Comparison of ENCODE assay signal across 20 mouse cellular contexts in genomic region chr10:77233230-77233629, GRCm38 (mm10). TPM values are rescaled to one million over a fixed set of nuclear protein-coding genes. Genes with fewer than 3 reads are reported as not detected.
DNase-seq lines count a peak whose midpoint lies in the region; ATAC-seq and TF ChIP-seq lines count a peak whose summit lies in the region.
"Had no signal": no experiment of that assay in that cellular context is flagged by ENCODE, and none has a peak within 500 bp of the region (broad histone marks: within the 10 kb centered on the region; RNA-seq: fewer than 3 reads in every experiment).

No protein-coding gene starts in this region.

- H3K9ac ChIP-seq in ES-E14 (ENCODE audit: insufficient read depth, low read depth, low read length, poor library complexity, severe bottlenecking): no peak overlapping the region
- peak overlapping the region; percentile 41; the same call in 1 of the 2 replicates for H3K9ac ChIP-seq in liver, embryonic 11.5 days (ENCODE audit: low read depth, low read length)
- peak overlapping the region; percentile 66 for H3K9ac ChIP-seq in liver, embryonic 14.5 days (replicated peaks)
- no peak overlapping the region for H3K9ac ChIP-seq in liver, postnatal 0 days (replicated peaks)
- H3K9ac ChIP-seq: forebrain, embryonic 12.5 days; forebrain, embryonic 15.5 days; hindbrain, embryonic 12.5 days; hindbrain, embryonic 15.5 days had no signal

- TF ChIP-seq CTCF in liver, embryonic 14.5 days (IDR thresholded peaks at IDR 0.05; ENCODE audit: low read depth): no peak
- TF ChIP-seq CTCF in liver, postnatal 0 days (IDR thresholded peaks at IDR 0.05; ENCODE audit: low read depth): no peak

- 61% methylated on average over 1 of the region's 1 CpGs for WGBS in liver, embryonic 11.5 days
- 29% methylated on average over 1 of the region's 1 CpGs for WGBS in liver, embryonic 14.5 days (ENCODE audit: insufficient replicate concordance)
- WGBS in liver, postnatal 0 days (ENCODE audit: insufficient replicate concordance): 55% methylated on average over 1 of the region's 1 CpGs

- no peak for DNase-seq in ES-E14 (ENCODE audit: low read depth, low spot score)
- DNase-seq in liver, embryonic 11.5 days (ENCODE audit: low spot score): no peak
- no peak for DNase-seq in liver, embryonic 14.5 days (ENCODE audit: low read depth in 3 of 3, low spot score in 3 of 3)
- DNase-seq in liver, postnatal 0 days: no peak
- DNase-seq in Muller cell, postnatal 12 days (ENCODE audit: inconsistent ontology term): no peak
- no peak for DNase-seq in spleen, postnatal 4 days (ENCODE audit: low spot score in 2 of 2)
- DNase-seq: adrenal gland, adult 8-10 months; adrenal gland, postnatal 25 days; cerebellum, adult 11-12 months; cerebellum, adult 8-10 months; cerebellum, postnatal 14 days; gastrocnemius, postnatal 25 days; heart, adult 18-20 months had no signal

- no peaks in the 10 kb centered on the region for H3K36me3 ChIP-seq in ES-E14 (ENCODE audit: control insufficient read depth, insufficient read depth, low read length, poor library complexity, severe bottlenecking)
- no peaks in the 10 kb centered on the region for H3K36me3 ChIP-seq in liver, embryonic 11.5 days (ENCODE audit: control insufficient read depth, insufficient read depth, low read length)
- H3K36me3 ChIP-seq in liver, embryonic 14.5 days (replicated peaks; ENCODE audit: control insufficient read depth, insufficient read depth, low read depth): no peaks in the 10 kb centered on the region
- no peaks in the 10 kb centered on the region for H3K36me3 ChIP-seq in liver, postnatal 0 days (replicated peaks; ENCODE audit: insufficient read depth, low read length)
- H3K36me3 ChIP-seq: forebrain, embryonic 12.5 days; forebrain, embryonic 15.5 days; hindbrain, embryonic 12.5 days; hindbrain, embryonic 15.5 days had no signal

- peak overlapping the region; percentile 63 for H3K4me2 ChIP-seq in liver, embryonic 11.5 days
- peak overlapping the region; percentile 72 for H3K4me2 ChIP-seq in liver, embryonic 14.5 days (ENCODE audit: low read depth)
- H3K4me2 ChIP-seq in liver, postnatal 0 days (ENCODE audit: low read depth, low read length): no peak overlapping the region
- H3K4me2 ChIP-seq: forebrain, embryonic 12.5 days; forebrain, embryonic 15.5 days; heart, embryonic 11.5 days; hindbrain, embryonic 12.5 days; hindbrain, embryonic 15.5 days had no signal

- peaks cover 0 to 10% of the 10 kb centered on the region in 2 experiments; a peak in 2 of 4 replicates for H3K4me1 ChIP-seq in ES-E14 (ENCODE audit: control insufficient read depth in 2 of 2, insufficient read depth in 2 of 2, low read length in 2 of 2, poor library complexity in 1 of 2)
- H3K4me1 ChIP-seq in liver, embryonic 11.5 days (replicated peaks; ENCODE audit: control insufficient read depth, insufficient read depth, low read length): peaks cover 55% of the 10 kb centered on the region
- H3K4me1 ChIP-seq in liver, embryonic 14.5 days (replicated peaks; ENCODE audit: control insufficient read depth in 2 of 2, insufficient read depth in 2 of 2, low read length in 1 of 2): peaks cover 44 to 58% of the 10 kb centered on the region in 2 experiments
- peaks cover 29% of the 10 kb centered on the region for H3K4me1 ChIP-seq in liver, postnatal 0 days (ENCODE audit: insufficient read depth)
- H3K4me1 ChIP-seq: forebrain, embryonic 15.5 days; hindbrain, embryonic 15.5 days had no signal

- TF ChIP-seq EP300 in liver, embryonic 14.5 days (IDR thresholded peaks at IDR 0.05; ENCODE audit: low read depth): no peak
- no peak for TF ChIP-seq EP300 in liver, postnatal 0 days (IDR thresholded peaks at IDR 0.05; ENCODE audit: low read depth)

- peak; percentile 67 for ATAC-seq in liver, embryonic 11.5 days (replicated peaks; ENCODE audit: low FRiP score)
- ATAC-seq in liver, embryonic 14.5 days (ENCODE audit: insufficient read depth): peak; percentile 44
- no peak for ATAC-seq in liver, postnatal 0 days
- ATAC-seq in erythroblast, adult 5-6 weeks (replicated peaks; ENCODE audit: low FRiP score, poor library complexity, severe bottlenecking): no peak
- ATAC-seq: CD4-positive, CD25-positive, alpha-beta regulatory T cell, adult 4 months; forebrain, embryonic 15.5 days had no signal

- no peaks in the 10 kb centered on the region for H3K9me3 ChIP-seq in ES-E14 (ENCODE audit: control insufficient read depth, insufficient read depth, low read depth, low read length)
- no peaks in the 10 kb centered on the region for H3K9me3 ChIP-seq in liver, embryonic 11.5 days (ENCODE audit: control insufficient read depth, low read length)
- H3K9me3 ChIP-seq in liver, embryonic 14.5 days (ENCODE audit: control insufficient read depth, low read length): no peaks in the 10 kb centered on the region
- no peaks in the 10 kb centered on the region for H3K9me3 ChIP-seq in liver, postnatal 0 days (ENCODE audit: low read length)
- H3K9me3 ChIP-seq: forebrain, embryonic 15.5 days; hindbrain, embryonic 12.5 days; hindbrain, embryonic 15.5 days had no signal

- no peaks in the 10 kb centered on the region for H3K27me3 ChIP-seq in liver, embryonic 11.5 days (replicated peaks; ENCODE audit: control insufficient read depth, insufficient read depth, low read length)
- no peaks in the 10 kb centered on the region for H3K27me3 ChIP-seq in liver, embryonic 14.5 days (ENCODE audit: control insufficient read depth, insufficient read depth, low read length)
- no peaks in the 10 kb centered on the region for H3K27me3 ChIP-seq in liver, postnatal 0 days (ENCODE audit: insufficient read depth, low read length)
- H3K27me3 ChIP-seq: forebrain, embryonic 12.5 days; forebrain, embryonic 15.5 days; hindbrain, embryonic 12.5 days; hindbrain, embryonic 15.5 days had no signal

- no peak overlapping the region for H3K4me3 ChIP-seq in ES-E14 (ENCODE audit: insufficient read depth in 1 of 2, low read depth in 1 of 2, low read length in 2 of 2, poor library complexity in 1 of 2, severe bottlenecking in 1 of 2)
- H3K4me3 ChIP-seq in liver, embryonic 11.5 days (ENCODE audit: low read depth, low read length): no peak overlapping the region
- no peak overlapping the region for H3K4me3 ChIP-seq in liver, embryonic 14.5 days (ENCODE audit: insufficient read depth in 1 of 2, low read depth in 2 of 2, low read length in 2 of 2)
- H3K4me3 ChIP-seq in liver, postnatal 0 days (ENCODE audit: low read depth, low read length): no peak overlapping the region
- H3K4me3 ChIP-seq: forebrain, embryonic 12.5 days; forebrain, embryonic 15.5 days; hindbrain, embryonic 12.5 days; hindbrain, embryonic 15.5 days had no signal

- no peak overlapping the region for H3K27ac ChIP-seq in ES-E14 (ENCODE audit: insufficient read depth, low read depth, low read length, poor library complexity, severe bottlenecking)
- peak overlapping the region; percentile 85 for H3K27ac ChIP-seq in liver, embryonic 11.5 days (ENCODE audit: low read depth, low read length)
- H3K27ac ChIP-seq in liver, embryonic 14.5 days: peak overlapping the region; percentile 95
- H3K27ac ChIP-seq in liver, postnatal 0 days (ENCODE audit: low read depth): 0 out of 2 replicates have a peak overlapping the region, but pooled peaks have one; percentile 62
- H3K27ac ChIP-seq: forebrain, embryonic 12.5 days; forebrain, embryonic 15.5 days; hindbrain, embryonic 12.5 days; hindbrain, embryonic 15.5 days had no signal

- in situ Hi-C loops in ES-E14 (cut with MboI; ENCODE audit: low sequenced_read_pairs in 2 of 2, unreplicated experiment in 2 of 2): no loop called here

TF ChIP-seq in ES-E14, 5 proteins besides CTCF, POLR2A, EP300 and RAD21:
- TF ChIP-seq ZC3H11A (IDR thresholded peaks at IDR 0.05; ENCODE audit: borderline replicate concordance, low read depth, low read length): no peak
- peak; percentile 68 for TF ChIP-seq CHD2 (IDR thresholded peaks at IDR 0.05; ENCODE audit: low read depth, low read length)

RNA-seq across cellular contexts. Expression of gene Pofut2, which starts 25.8 kb away (rescaled TPM):
- 67.6 and 101 TPM in 2 replicates for total RNA-seq in ES-E14 (2012; rRNA removed)
- polyA plus RNA-seq in liver, embryonic 11.5 days (2014; fragmentation: Nextera tagmentation; extraction: Ambion mirVana): 66.8 and 71.9 TPM in 2 replicates
- 12.9 and 14.7 TPM in 2 replicates for polyA plus RNA-seq in liver, embryonic 14.5 days (2012; rRNA removed)
- 17.6 and 18.4 TPM in 2 replicates for polyA plus RNA-seq in liver, embryonic 14.5 days (2014; fragmentation: Nextera tagmentation; extraction: Ambion mirVana)
- 16.4 and 17.2 TPM in 2 replicates for polyA plus RNA-seq in liver, postnatal 0 days (2015; fragmentation: Nextera tagmentation; extraction: Ambion mirVana)
- 0.77 and 2.9 TPM in 2 replicates for total RNA-seq in erythroblast, adult 5-6 weeks (2015; ENCODE audit: low replicate concordance)
- total RNA-seq in erythroblast, adult 5-6 weeks (2017; ENCODE audit: low replicate concordance): 2.0 and 3.4 TPM in 2 replicates

Comparison
In these comparisons a context has a peak if more than half of its experiments do, and no peak if none do; other contexts are left out.
1. H3K9ac ChIP-seq: peak in liver, embryonic 11.5 days (single experiment) and liver, embryonic 14.5 days (single experiment); none in ES-E14 (single experiment) and liver, postnatal 0 days (single experiment).
2. ATAC-seq: peak in liver, embryonic 11.5 days (single experiment) and liver, embryonic 14.5 days (single experiment); none in liver, postnatal 0 days (single experiment) and erythroblast, adult 5-6 weeks (single experiment).